Mouse (Mus musculus) hindbrain, embryonic 11.5 days (tissue): ENCODE measurements around the gene Fahd1. TPM values are rescaled to one million over a fixed set of nuclear protein-coding genes. Genes with fewer than 3 reads are reported as not detected.

Source experiments
- ATAC-seq: fragments of 200-750 bp; cut with Nextera tagmentation; 2 replicates; pipeline ENCODE4 v1.8.0; 2017; ENCODE audit warnings: mild to moderate bottlenecking, moderate TSS enrichment, moderate library complexity; ENCODE audit not compliant: low FRiP score
- DNase-seq: peaks from one replicate; pipeline ENCODE4 v3.0.0-alpha.2; 2015; ENCODE audit warnings: low spot score
- H3K27ac ChIP-seq: fragments of 300-500 bp; sonication (generic); 2 replicates; pipeline ENCODE4 v1.5.1; 2014; ENCODE audit warnings: mild to moderate bottlenecking, low read depth, low read length
- H3K27me3 ChIP-seq: fragments of 300-500 bp; sonication (generic); 2 replicates; pipeline ENCODE4 v1.6.1; 2014; ENCODE audit warnings: mild to moderate bottlenecking, low read length, moderate library complexity, mixed read lengths; ENCODE audit not compliant: control insufficient read depth, insufficient read depth
- H3K36me3 ChIP-seq: fragments of 300-500 bp; sonication (generic); 2 replicates; pipeline ENCODE4 v1.6.1; 2014; ENCODE audit warnings: mild to moderate bottlenecking, low read length, moderate library complexity, mixed read lengths; ENCODE audit not compliant: control insufficient read depth, insufficient read depth
- H3K4me1 ChIP-seq: fragments of 300-500 bp; sonication (generic); replicated peaks from 2 replicates; pipeline ENCODE4 v1.6.1; 2014; ENCODE audit warnings: low read length, mixed read lengths; ENCODE audit not compliant: control insufficient read depth, insufficient read depth
- H3K4me2 ChIP-seq: fragments of 300-500 bp; sonication (generic); replicated peaks from 2 replicates; pipeline ENCODE4 v1.6.1; 2014; ENCODE audit warnings: mild to moderate bottlenecking, low read depth, low read length
- H3K4me3 ChIP-seq: fragments of 300-500 bp; sonication (generic); 2 replicates; pipeline ENCODE4 v1.5.1; 2014; ENCODE audit warnings: low read depth, low read length
- H3K9ac ChIP-seq: fragments of 300-500 bp; sonication (generic); 2 replicates; pipeline ENCODE4 v1.6.1; 2014; ENCODE audit warnings: low read depth, low read length
- H3K9me3 ChIP-seq: fragments of 300-500 bp; sonication (generic); 2 replicates; pipeline ENCODE4 v1.6.1; 2016; ENCODE audit warnings: low read length; ENCODE audit not compliant: control insufficient read depth
- WGBS: fragments of 180-500 bp; shearing (Covaris S2); extraction: QIAGEN DNeasy Blood & Tissue Kit; methylation state at CpG from one replicate; pipeline ENCODE4 v1.1.7; 2014; 5-methylcytosine and 5-hydroxymethylcytosine counted together
- polyA plus RNA-seq: library from polyadenylated mRNA; unstranded; fragments of >200 nt; fragmentation: Nextera tagmentation; extraction: Ambion mirVana; gene quantifications from 2 replicates; pipeline ENCODE4 v1.2.1, GENCODE M21; 2014

The Fahd1 gene
- polyA plus RNA-seq, 1 experiment from 2014 or later: 23.5 TPM

GRCm38 (mm10) chr17:24877336-24878116 is 27.4 kb upstream of the Fahd1 start:
- Histone ChIP-seq H3K27me3 (no peaks in the 10 kb centered on the region), H3K4me3 (no peak overlapping the region), H3K9ac (no peak overlapping the region), H3K4me2 (no peak overlapping the region), H3K36me3 (no peaks in the 10 kb centered on the region), H3K4me1 (no peaks in the 10 kb centered on the region), H3K27ac (no peak overlapping the region), H3K9me3 (no peaks in the 10 kb centered on the region)
- ATAC-seq (no peak), DNase-seq (no peak)
- 60% methylated on average over 10 of the region's 10 CpGs for WGBS

GRCm38 (mm10) chr17:24874989-24875388 is 24.8 kb upstream of the Fahd1 start:
- 76% methylated on average over 8 of the region's 8 CpGs for WGBS
- Histone ChIP-seq H3K36me3 (no peaks in the 10 kb centered on the region), H3K9me3 (no peaks in the 10 kb centered on the region), H3K9ac (no peak overlapping the region), H3K27me3 (no peaks in the 10 kb centered on the region), H3K27ac (no peak overlapping the region), H3K4me3 (no peak overlapping the region), H3K4me1 (no peaks in the 10 kb centered on the region), H3K4me2 (no peak overlapping the region)
- DNase-seq: no peak
- no peak for ATAC-seq

- Histone ChIP-seq H3K9ac (no peak overlapping the region), H3K9me3 (no peaks in the 10 kb centered on the region), H3K4me2 (no peak overlapping the region), H3K27ac (no peak overlapping the region), H3K4me1 (no peaks in the 10 kb centered on the region), H3K27me3 (no peaks in the 10 kb centered on the region), H3K4me3 (no peak overlapping the region), H3K36me3 (no peaks in the 10 kb centered on the region)
- ATAC-seq (no peak), DNase-seq (no peak)
- WGBS: 67% methylated on average over 1 of the region's 1 CpGs
These were observed 24.2 kb upstream of the Fahd1 start for GRCm38 (mm10) chr17:24874405-24874745.

- Histone ChIP-seq H3K4me2 (no peak overlapping the region), H3K9ac (no peak overlapping the region), H3K27ac (no peak overlapping the region), H3K27me3 (no peaks in the 10 kb centered on the region), H3K9me3 (no peaks in the 10 kb centered on the region), H3K4me1 (no peaks in the 10 kb centered on the region), H3K4me3 (no peak overlapping the region), H3K36me3 (no peaks in the 10 kb centered on the region)
- 51% methylated on average over 4 of the region's 4 CpGs for WGBS
- DNase-seq (no peak), ATAC-seq (no peak)
These were observed 23.7 kb upstream of the Fahd1 start for GRCm38 (mm10) chr17:24873695-24874404.

GRCm38 (mm10) chr17:24867914-24868313 is 17.8 kb upstream of the Fahd1 start:
- H3K4me2 ChIP-seq: no peak overlapping the region
- 89% methylated on average over 10 of the region's 10 CpGs for WGBS
- no peak overlapping the region for H3K9ac ChIP-seq
- H3K27me3 ChIP-seq: no peaks in the 10 kb centered on the region
- H3K4me1 ChIP-seq: no peaks in the 10 kb centered on the region
- no peak overlapping the region for H3K27ac ChIP-seq
- H3K9me3 ChIP-seq: no peaks in the 10 kb centered on the region
- ATAC-seq: no peak
- no peak for DNase-seq
- no peaks in the 10 kb centered on the region for H3K36me3 ChIP-seq
- H3K4me3 ChIP-seq: no peak overlapping the region

GRCm38 (mm10) chr17:24865776-24866175 is 15.6 kb upstream of the Fahd1 start, which contains the start of gene Igfals:
TSS of gene Igfals (plus strand) at chr17:24865997.
- DNase-seq: no peak
- no peaks in the 10 kb centered on the region for H3K36me3 ChIP-seq
- no peak within 1 kb of the TSS for H3K9ac ChIP-seq
- ATAC-seq: no peak
- H3K4me1 ChIP-seq: no peaks in the 10 kb centered on the region
- no peaks in the 10 kb centered on the region for H3K27me3 ChIP-seq
- 89% methylated on average over 8 of the region's 8 CpGs for WGBS
- no peak within 1 kb of the TSS for H3K4me2 ChIP-seq
- H3K27ac ChIP-seq: no peak within 1 kb of the TSS
- H3K9me3 ChIP-seq: no peaks in the 10 kb centered on the region
- no peak within 1 kb of the TSS for H3K4me3 ChIP-seq

- no peak overlapping the region for H3K9ac ChIP-seq
- no peaks in the 10 kb centered on the region for H3K36me3 ChIP-seq
- no peak overlapping the region for H3K4me3 ChIP-seq
- H3K4me1 ChIP-seq: no peaks in the 10 kb centered on the region
- no peaks in the 10 kb centered on the region for H3K9me3 ChIP-seq
- ATAC-seq (no peak), DNase-seq (no peak)
- no peaks in the 10 kb centered on the region for H3K27me3 ChIP-seq
- WGBS: 91% methylated on average over 3 of the region's 3 CpGs
- H3K4me2 ChIP-seq: no peak overlapping the region
- H3K27ac ChIP-seq: no peak overlapping the region
These were observed 11.6 kb upstream of the Fahd1 start for GRCm38 (mm10) chr17:24861785-24862184.

GRCm38 (mm10) chr17:24860076-24860475 is 9.9 kb upstream of the Fahd1 start:
- Histone ChIP-seq H3K27me3 (no peaks in the 10 kb centered on the region), H3K9ac (no peak overlapping the region), H3K9me3 (no peaks in the 10 kb centered on the region), H3K36me3 (no peaks in the 10 kb centered on the region), H3K4me2 (no peak overlapping the region), H3K4me3 (no peak overlapping the region), H3K4me1 (no peaks in the 10 kb centered on the region), H3K27ac (no peak overlapping the region)
- DNase-seq: no peak
- no peak for ATAC-seq
- WGBS: 95% methylated on average over 8 of the region's 8 CpGs

GRCm38 (mm10) chr17:24858967-24859366 is 8.8 kb upstream of the Fahd1 start:
- ATAC-seq: no peak
- Histone ChIP-seq H3K27ac (no peak overlapping the region), H3K36me3 (no peaks in the 10 kb centered on the region), H3K9me3 (no peaks in the 10 kb centered on the region), H3K4me3 (no peak overlapping the region), H3K27me3 (no peaks in the 10 kb centered on the region), H3K9ac (no peak overlapping the region), H3K4me1 (no peaks in the 10 kb centered on the region), H3K4me2 (no peak overlapping the region)
- WGBS: 90% methylated on average over 6 of the region's 6 CpGs
- no peak for DNase-seq
